Mouse (Mus musculus): ENCODE results near the gene Cdon. TPM values are rescaled to one million over a fixed set of nuclear protein-coding genes. Genes with fewer than 3 reads are reported as not detected.

Cdon gene
- polyA plus RNA-seq, 1 experiment from 2014 or later: 4.2 TPM

DNA sequence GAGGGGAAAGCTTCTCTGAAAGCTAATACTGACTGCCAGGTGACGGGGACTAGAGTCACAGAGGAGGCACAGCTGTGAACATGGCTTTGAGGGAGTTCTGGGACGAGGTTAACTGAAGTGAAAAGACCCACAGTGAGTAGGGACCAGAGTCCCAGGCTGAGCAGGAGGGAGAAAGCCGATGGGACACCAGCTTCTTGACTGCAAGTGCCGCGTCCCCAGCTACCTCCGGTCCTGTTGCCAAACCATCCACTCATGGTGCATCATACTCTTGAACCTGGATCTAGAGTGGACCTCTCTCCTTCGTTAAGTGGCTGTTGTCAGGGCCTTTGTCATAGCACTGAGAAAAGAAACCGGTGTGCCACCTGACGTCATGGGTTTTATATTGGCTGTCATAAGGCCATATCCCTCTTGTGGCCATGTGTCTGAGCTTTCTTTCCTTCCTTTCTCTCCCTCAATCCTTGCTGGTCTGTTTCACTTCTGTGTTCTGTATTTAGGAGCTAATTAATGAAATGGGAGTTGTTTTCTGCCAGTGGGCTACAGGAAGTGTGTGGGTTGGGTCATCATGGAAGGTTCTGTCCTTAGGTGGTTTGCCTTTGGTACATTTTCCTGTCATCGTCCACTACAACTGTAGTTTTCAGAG is 81.6 kb downstream of the Cdon start:
- H3K36me3 ChIP-seq (ENCODE audit: insufficient read depth, low read length): peaks cover 8% of the 10 kb centered on the region; the same call in 1 of the 2 replicates
- no peak overlapping the region for H3K4me3 ChIP-seq (ENCODE audit: low read length)
- H3K4me2 ChIP-seq (replicated peaks; ENCODE audit: low read depth, low read length): no peak overlapping the region
- no peak overlapping the region for H3K9ac ChIP-seq (replicated peaks; ENCODE audit: low read length)
- no peak for ATAC-seq (ENCODE audit: low FRiP score, low TSS enrichment)
- no peak overlapping the region for H3K27ac ChIP-seq (ENCODE audit: low read length)
- no peaks in the 10 kb centered on the region for H3K9me3 ChIP-seq (ENCODE audit: low read length)
- 86% methylated on average over 10 of the region's 10 CpGs for WGBS
- no peaks in the 10 kb centered on the region for H3K4me1 ChIP-seq (ENCODE audit: insufficient read depth, low read length)
- H3K27me3 ChIP-seq (ENCODE audit: insufficient read depth, low read length): no peaks in the 10 kb centered on the region

DNA sequence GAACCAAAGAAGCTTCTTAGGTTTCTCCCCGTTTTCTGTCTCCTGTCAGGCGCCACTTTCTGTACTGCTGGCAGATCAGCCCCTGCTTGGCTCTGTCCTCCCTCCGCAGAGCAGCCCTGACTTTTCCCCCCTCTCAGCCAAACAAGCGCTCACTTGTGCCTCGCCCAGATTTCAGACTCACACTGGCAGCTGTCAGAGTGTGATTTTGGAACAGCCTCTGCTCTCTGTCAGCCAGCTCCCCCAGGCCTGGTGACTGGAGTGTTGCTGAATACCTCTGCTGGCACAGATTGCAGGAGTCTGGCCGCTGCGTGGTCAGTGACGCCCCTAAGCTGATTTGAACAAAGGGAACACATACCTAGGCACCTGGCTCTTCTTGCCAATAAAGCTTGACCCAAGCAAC is 87.3 kb downstream of the Cdon start:
- no peaks in the 10 kb centered on the region for H3K4me1 ChIP-seq (ENCODE audit: insufficient read depth, low read length)
- no peak for ATAC-seq (ENCODE audit: low FRiP score, low TSS enrichment)
- no peak overlapping the region for H3K4me2 ChIP-seq (replicated peaks; ENCODE audit: low read depth, low read length)
- no peak overlapping the region for H3K4me3 ChIP-seq (ENCODE audit: low read length)
- no peak overlapping the region for H3K27ac ChIP-seq (ENCODE audit: low read length)
- no peaks in the 10 kb centered on the region for H3K27me3 ChIP-seq (ENCODE audit: insufficient read depth, low read length)
- 0 out of 2 replicates have a peak, but pooled peaks cover 1% of the 10 kb centered on the region for H3K36me3 ChIP-seq (ENCODE audit: insufficient read depth, low read length)
- no peak overlapping the region for H3K9ac ChIP-seq (replicated peaks; ENCODE audit: low read length)
- 42% methylated on average over 8 of the region's 8 CpGs for WGBS
- no peaks in the 10 kb centered on the region for H3K9me3 ChIP-seq (ENCODE audit: low read length)

DNA sequence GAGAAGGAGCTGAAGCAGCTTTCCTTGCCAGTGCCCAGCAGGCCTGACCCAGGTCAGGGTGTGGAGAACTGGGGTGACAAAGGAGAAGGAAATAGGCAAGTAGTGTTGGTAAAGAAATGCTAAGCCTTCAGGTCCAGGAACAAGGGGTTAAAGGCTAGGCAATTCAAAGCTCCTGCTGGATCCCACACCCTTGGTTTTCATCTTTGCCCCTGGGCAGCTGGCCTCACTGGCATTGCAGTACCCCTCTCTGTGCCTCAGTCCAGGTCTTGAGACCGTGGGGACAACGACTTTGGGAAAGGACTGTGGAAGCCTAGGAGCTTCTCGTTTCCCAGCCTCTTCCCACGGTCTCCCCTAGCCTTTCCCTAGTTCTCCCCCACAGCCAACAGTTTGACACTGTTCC is 93.0 kb downstream of the Cdon start:
- Histone ChIP-seq H3K27me3 (ENCODE audit: insufficient read depth, low read length) (no peaks in the 10 kb centered on the region), H3K9ac (replicated peaks; ENCODE audit: low read length) (no peak overlapping the region), H3K9me3 (ENCODE audit: low read length) (no peaks in the 10 kb centered on the region), H3K4me1 (ENCODE audit: insufficient read depth, low read length) (no peaks in the 10 kb centered on the region), H3K36me3 (ENCODE audit: insufficient read depth, low read length) (no peaks in the 10 kb centered on the region), H3K4me3 (ENCODE audit: low read length) (no peak overlapping the region), H3K27ac (ENCODE audit: low read length) (no peak overlapping the region), H3K4me2 (replicated peaks; ENCODE audit: low read depth, low read length) (no peak overlapping the region)
- WGBS: 81% methylated on average over 4 of the region's 4 CpGs
- no peak for ATAC-seq (ENCODE audit: low FRiP score, low TSS enrichment)

DNA sequence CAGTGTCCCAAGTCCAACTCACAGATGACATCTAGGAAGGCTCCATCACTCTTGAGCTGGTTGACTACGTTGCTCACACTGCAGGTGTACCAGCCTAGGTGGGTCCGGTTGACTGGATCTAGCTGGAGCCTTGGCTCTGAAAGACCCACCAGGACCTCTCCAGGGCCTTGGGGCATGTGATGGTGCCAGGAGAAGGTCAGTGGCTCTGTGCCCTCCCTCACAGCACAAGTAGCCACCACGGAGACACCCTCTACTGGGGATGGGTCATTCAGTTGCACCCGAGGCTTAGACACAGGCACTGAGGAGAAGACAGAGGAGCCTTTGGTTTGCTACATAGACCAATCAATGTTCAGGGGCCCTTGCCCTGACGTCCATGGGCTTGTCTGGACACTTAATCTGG is 95.3 kb downstream of the Cdon start:
- Histone ChIP-seq H3K4me2 (replicated peaks; ENCODE audit: low read depth, low read length) (no peak overlapping the region), H3K4me3 (ENCODE audit: low read length) (no peak overlapping the region), H3K9me3 (ENCODE audit: low read length) (no peaks in the 10 kb centered on the region), H3K27ac (ENCODE audit: low read length) (no peak overlapping the region), H3K9ac (replicated peaks; ENCODE audit: low read length) (no peak overlapping the region), H3K27me3 (ENCODE audit: insufficient read depth, low read length) (no peaks in the 10 kb centered on the region), H3K4me1 (ENCODE audit: insufficient read depth, low read length) (no peaks in the 10 kb centered on the region), H3K36me3 (ENCODE audit: insufficient read depth, low read length) (no peaks in the 10 kb centered on the region)
- ATAC-seq (ENCODE audit: low FRiP score, low TSS enrichment): no peak
- 89% methylated on average over 5 of the region's 5 CpGs for WGBS

DNA sequence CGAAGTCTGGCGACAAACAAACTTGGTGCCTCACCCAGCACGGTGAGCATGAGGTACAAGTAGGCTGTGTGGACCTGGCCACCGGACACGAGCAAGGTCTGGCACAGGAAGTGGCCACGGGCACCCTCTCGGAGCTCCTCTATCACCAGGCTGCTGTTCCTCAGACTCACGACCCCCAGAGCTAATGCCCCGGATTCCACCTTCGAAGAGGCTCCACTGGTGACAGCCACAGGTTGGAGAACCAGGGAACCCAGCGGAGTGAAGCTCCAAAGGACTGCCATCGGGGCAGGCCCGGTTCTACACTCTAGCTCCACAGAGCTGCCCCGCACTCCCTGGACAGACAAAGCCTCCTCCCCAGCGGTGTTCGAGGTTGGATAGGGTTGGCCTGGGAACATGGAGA is 95.8 kb downstream of the Cdon start:
- no peaks in the 10 kb centered on the region for H3K36me3 ChIP-seq (ENCODE audit: insufficient read depth, low read length)
- H3K27me3 ChIP-seq (ENCODE audit: insufficient read depth, low read length): no peaks in the 10 kb centered on the region
- H3K4me3 ChIP-seq (ENCODE audit: low read length): no peak overlapping the region
- no peak overlapping the region for H3K4me2 ChIP-seq (replicated peaks; ENCODE audit: low read depth, low read length)
- H3K4me1 ChIP-seq (ENCODE audit: insufficient read depth, low read length): no peaks in the 10 kb centered on the region
- 93% methylated on average over 16 of the region's 16 CpGs for WGBS
- no peak for ATAC-seq (ENCODE audit: low FRiP score, low TSS enrichment)
- H3K9me3 ChIP-seq (ENCODE audit: low read length): no peaks in the 10 kb centered on the region
- H3K9ac ChIP-seq (replicated peaks; ENCODE audit: low read length): no peak overlapping the region
- H3K27ac ChIP-seq (ENCODE audit: low read length): no peak overlapping the region

DNA sequence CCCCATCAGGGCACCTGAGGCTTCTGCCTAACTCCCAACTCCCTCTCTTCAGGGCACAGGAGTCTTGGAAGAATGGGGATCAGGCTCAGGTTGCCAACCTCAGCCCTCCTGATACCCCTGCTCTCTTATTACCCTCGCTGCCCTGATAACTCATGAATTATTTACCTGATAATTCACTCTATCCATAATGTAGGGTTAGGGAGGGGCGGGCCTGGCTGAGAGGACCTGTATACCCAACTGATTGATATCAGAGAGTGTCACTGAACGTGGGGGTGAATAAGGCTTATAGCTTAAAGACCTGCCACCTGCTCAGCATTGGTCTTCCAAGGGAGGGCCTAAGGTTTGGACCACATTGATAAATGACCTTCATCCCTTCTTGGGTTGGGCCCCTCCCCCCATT is 97.2 kb downstream of the Cdon start, which contains the start of gene Gm1113:
Gm1113 (minus strand) TSS at position 101 of the 400 bp plus-strand sequence.
- 78% methylated on average over 3 of the region's 3 CpGs for WGBS
- ATAC-seq (ENCODE audit: low FRiP score, low TSS enrichment): no peak
- no peaks in the 10 kb centered on the region for H3K36me3 ChIP-seq (ENCODE audit: insufficient read depth, low read length)
- no peaks in the 10 kb centered on the region for H3K27me3 ChIP-seq (ENCODE audit: insufficient read depth, low read length)
- no peak within 1 kb of the TSS for H3K27ac ChIP-seq (ENCODE audit: low read length)
- H3K4me2 ChIP-seq (replicated peaks; ENCODE audit: low read depth, low read length): no peak within 1 kb of the TSS
- no peaks in the 10 kb centered on the region for H3K4me1 ChIP-seq (ENCODE audit: insufficient read depth, low read length)
- no peaks in the 10 kb centered on the region for H3K9me3 ChIP-seq (ENCODE audit: low read length)
- H3K9ac ChIP-seq (replicated peaks; ENCODE audit: low read length): no peak within 1 kb of the TSS
- H3K4me3 ChIP-seq (ENCODE audit: low read length): no peak within 1 kb of the TSS

DNA sequence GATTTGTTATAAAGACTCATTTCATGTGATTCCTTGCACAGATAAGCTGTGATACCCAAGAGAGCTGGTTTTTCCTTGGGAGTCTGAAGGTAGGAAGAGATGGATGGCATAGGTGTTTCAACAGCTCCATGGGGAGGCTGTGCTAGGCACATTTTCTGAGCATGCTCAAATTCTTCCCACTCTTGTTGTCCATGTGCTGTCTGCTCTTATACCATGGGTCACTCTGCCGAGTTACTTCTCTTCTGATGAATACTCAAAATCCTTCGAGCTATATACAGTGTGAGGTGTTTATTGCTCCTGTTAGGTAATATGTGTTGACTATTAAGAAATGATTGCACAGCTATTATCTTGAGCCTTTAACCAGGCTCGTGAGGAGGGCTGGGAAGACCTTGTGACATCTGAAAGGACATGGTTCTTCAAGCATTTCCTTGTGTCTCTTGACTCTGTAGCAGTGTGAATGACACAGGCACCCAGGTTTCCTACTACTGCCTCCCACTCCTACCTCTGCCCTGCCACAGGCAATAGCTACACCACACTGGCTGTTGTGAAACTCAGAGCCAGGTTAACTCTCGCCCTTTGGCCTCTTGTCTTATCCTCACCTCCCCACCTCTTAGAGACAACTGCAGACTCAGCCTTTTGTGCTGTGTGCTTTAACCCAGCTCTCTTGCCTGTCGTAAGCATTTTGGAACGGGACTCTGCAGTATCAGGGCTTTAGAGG is 99.9 kb downstream of the Cdon start:
- no peak overlapping the region for H3K4me3 ChIP-seq (ENCODE audit: low read length)
- H3K27me3 ChIP-seq (ENCODE audit: insufficient read depth, low read length): no peaks in the 10 kb centered on the region
- ATAC-seq (ENCODE audit: low FRiP score, low TSS enrichment): 0 out of 2 replicates have a peak, but pooled peaks have one; percentile 20
- no peaks in the 10 kb centered on the region for H3K9me3 ChIP-seq (ENCODE audit: low read length)
- no peak overlapping the region for H3K4me2 ChIP-seq (replicated peaks; ENCODE audit: low read depth, low read length)
- no peak overlapping the region for H3K27ac ChIP-seq (ENCODE audit: low read length)
- H3K36me3 ChIP-seq (ENCODE audit: insufficient read depth, low read length): no peaks in the 10 kb centered on the region
- H3K4me1 ChIP-seq (ENCODE audit: insufficient read depth, low read length): peaks cover 7% of the 10 kb centered on the region; the same call in 1 of the 2 replicates
- 64% methylated on average over 6 of the region's 6 CpGs for WGBS
- no peak overlapping the region for H3K9ac ChIP-seq (replicated peaks; ENCODE audit: low read length)

DNA sequence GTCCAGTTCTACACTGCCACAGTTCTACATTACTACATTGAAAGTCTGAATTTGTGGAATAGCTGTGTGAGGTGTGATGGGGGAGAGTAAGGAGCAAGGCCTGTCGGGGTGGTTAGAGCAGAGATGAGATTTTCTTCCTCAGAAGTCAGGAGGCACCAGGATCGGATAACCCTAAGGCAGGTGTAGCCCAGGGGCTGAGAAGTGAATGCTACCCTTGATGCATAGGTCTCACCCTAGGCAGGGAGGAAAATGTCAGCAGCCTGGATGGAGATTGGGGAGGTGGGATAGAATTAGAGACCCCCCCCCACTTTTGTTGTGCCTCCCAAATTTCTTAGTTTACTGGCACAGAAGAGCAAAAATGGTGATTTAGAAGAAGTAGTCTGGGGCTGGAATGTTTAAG is 101.3 kb downstream of the Cdon start:
- Histone ChIP-seq H3K4me2 (replicated peaks; ENCODE audit: low read depth, low read length) (no peak overlapping the region), H3K9ac (replicated peaks; ENCODE audit: low read length) (no peak overlapping the region), H3K27me3 (ENCODE audit: insufficient read depth, low read length) (no peaks in the 10 kb centered on the region), H3K9me3 (ENCODE audit: low read length) (no peaks in the 10 kb centered on the region), H3K27ac (ENCODE audit: low read length) (no peak overlapping the region), H3K36me3 (ENCODE audit: insufficient read depth, low read length) (no peaks in the 10 kb centered on the region), H3K4me3 (ENCODE audit: low read length) (no peak overlapping the region), H3K4me1 (ENCODE audit: insufficient read depth, low read length) (peaks cover 7% of the 10 kb centered on the region; the same call in 1 of the 2 replicates)
- 68% methylated on average over 2 of the region's 2 CpGs for WGBS
- ATAC-seq (ENCODE audit: low FRiP score, low TSS enrichment): no peak

DNA sequence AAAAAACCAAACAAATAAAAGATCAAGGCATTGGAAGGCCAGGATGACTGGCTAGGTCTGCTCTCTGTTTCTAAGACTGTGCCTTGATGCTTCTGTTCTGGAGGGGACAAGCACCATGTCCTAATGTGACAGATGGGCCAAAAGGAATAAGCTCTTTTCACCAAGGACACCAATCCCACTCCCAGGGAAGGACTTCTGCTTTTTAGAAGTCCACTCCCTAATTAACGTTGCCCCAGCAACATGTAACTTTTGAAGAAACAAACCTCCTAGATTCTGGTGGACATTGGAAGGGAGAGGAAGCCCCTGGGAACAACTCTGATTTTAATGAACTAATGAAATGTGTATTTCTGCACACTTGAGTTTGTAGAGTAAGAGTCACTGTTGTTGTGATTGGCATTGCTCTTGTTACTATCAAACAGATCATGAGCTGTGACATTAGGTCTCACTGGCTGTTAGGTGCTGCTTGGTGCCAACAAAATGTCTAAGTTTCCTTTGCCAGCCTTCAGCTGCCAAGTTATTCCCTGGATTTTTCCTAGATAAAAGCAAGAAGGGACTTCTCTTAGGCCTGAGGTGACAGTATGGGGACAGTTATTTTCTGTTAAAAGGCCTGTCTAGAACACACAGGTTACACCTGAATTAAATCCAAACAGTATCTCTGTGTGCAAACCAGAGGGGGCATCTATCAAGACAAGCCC is 102.0 kb downstream of the Cdon start:
- no peak overlapping the region for H3K27ac ChIP-seq (ENCODE audit: low read length)

More for the DNA sequence above, 102.0 kb downstream of the Cdon start:
- no peak overlapping the region for H3K4me2 ChIP-seq (replicated peaks; ENCODE audit: low read depth, low read length)
- H3K4me3 ChIP-seq (ENCODE audit: low read length): no peak overlapping the region
- H3K36me3 ChIP-seq (ENCODE audit: insufficient read depth, low read length): no peaks in the 10 kb centered on the region
- no peaks in the 10 kb centered on the region for H3K27me3 ChIP-seq (ENCODE audit: insufficient read depth, low read length)
- peaks cover 7% of the 10 kb centered on the region; the same call in 1 of the 2 replicates for H3K4me1 ChIP-seq (ENCODE audit: insufficient read depth, low read length)
- no peak overlapping the region for H3K9ac ChIP-seq (replicated peaks; ENCODE audit: low read length)
- H3K9me3 ChIP-seq (ENCODE audit: low read length): no peaks in the 10 kb centered on the region
- WGBS: 71% methylated on average over 1 of the region's 1 CpGs
- no peak for ATAC-seq (ENCODE audit: low FRiP score, low TSS enrichment)
